Mouse (Mus musculus): ENCODE measurements at regions not wholly inside any gene's neighbourhood (a gene's known extent, or its start where the extent isn't known, plus 50 kb on each side); places are given as distances from the start of the nearest gene placed in this dataset.

DNA sequence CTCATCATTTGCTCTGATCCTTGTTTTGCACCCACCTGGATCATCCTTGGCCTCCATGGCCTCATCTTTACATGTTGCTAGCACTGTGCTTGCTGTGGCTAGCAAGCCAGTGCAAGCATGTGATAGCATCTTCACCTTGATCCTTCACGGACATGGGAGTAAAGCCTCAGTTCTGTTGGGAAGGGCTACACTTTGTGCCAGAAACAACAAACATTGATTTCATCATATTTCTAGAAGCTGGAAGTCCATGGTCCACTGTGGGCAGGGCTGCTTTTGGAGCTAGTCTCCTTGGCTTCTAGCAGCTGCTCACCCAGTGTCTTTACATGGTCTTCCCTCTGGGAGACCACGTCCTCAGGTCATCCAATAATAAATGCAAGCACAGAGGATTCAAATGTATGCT lies 587.1 kb downstream of the Rnf144a start:
- no peak overlapping the region for H3K27ac ChIP-seq
- DNase-seq = no peak
- TF ChIP-seq CTCF (IDR thresholded peaks at IDR 0.05) = no peak
- intact Hi-C loops (cut with DNase I) = no loop called here
- no peak overlapping the region for H3K4me3 ChIP-seq

DNA sequence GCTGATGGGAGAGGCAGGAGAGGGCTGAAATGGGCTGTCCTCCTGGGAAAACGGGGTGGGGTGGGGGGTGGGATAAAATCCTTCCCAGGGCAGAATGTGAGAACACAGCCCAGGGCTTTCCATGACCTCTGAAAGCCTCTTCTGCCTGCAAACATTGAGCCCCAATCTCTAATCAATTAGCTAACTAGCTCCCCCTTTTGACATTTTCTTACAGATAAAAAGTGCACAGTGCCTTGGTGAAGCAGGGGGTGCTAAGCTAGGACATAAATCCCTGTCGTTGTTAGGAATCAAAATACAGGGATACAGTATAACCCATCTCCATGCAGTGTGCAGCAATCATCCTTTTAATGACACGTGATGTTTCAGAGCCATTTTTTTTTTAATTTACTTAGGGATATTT lies 588.1 kb downstream of the Rnf144a start:
- no peak for DNase-seq
- no peak overlapping the region for H3K4me3 ChIP-seq
- TF ChIP-seq CTCF (IDR thresholded peaks at IDR 0.05) = peak; percentile 31; the same call in 1 of the 2 replicates
- H3K27ac ChIP-seq = no peak overlapping the region
- intact Hi-C loops (cut with DNase I) = no loop called here

GRCm38 (mm10) chr12:25826451-25826850 lies 588.6 kb downstream of the Rnf144a start:
- intact Hi-C loops (cut with DNase I) = no loop called here
- TF ChIP-seq CTCF (IDR thresholded peaks at IDR 0.05) = no peak
- Histone ChIP-seq H3K27ac (no peak overlapping the region), H3K4me3 (no peak overlapping the region)
- no peak for DNase-seq

GRCm38 (mm10) chr12:25816248-25816647 lies 598.8 kb downstream of the Rnf144a start:
- intact Hi-C loops (cut with DNase I) = no loop called here

GRCm38 (mm10) chr12:25795092-25795491 lies 620.0 kb downstream of the Rnf144a start:
- intact Hi-C loops (cut with DNase I) = no loop called here
- Histone ChIP-seq H3K4me3 (no peak overlapping the region), H3K27ac (no peak overlapping the region)
- TF ChIP-seq CTCF (IDR thresholded peaks at IDR 0.05) = no peak
- DNase-seq = no peak

More at GRCm38 (mm10) chr12:25816248-25816647, 598.8 kb downstream of the Rnf144a start:
- no peak for DNase-seq
- TF ChIP-seq CTCF (IDR thresholded peaks at IDR 0.05) = no peak
- Histone ChIP-seq H3K4me3 (no peak overlapping the region), H3K27ac (no peak overlapping the region)

GRCm38 (mm10) chr12:25794571-25794970 lies 620.5 kb downstream of the Rnf144a start:
- intact Hi-C loops (cut with DNase I) = no loop called here
- no peak for DNase-seq

GRCm38 (mm10) chr12:25792571-25793075 lies 622.4 kb downstream of the Rnf144a start:
- Histone ChIP-seq H3K27ac (no peak overlapping the region), H3K4me3 (no peak overlapping the region)
- no peak for TF ChIP-seq CTCF (IDR thresholded peaks at IDR 0.05)
- DNase-seq = no peak
- intact Hi-C loops (cut with DNase I) = no loop called here

More at GRCm38 (mm10) chr12:25794571-25794970, 620.5 kb downstream of the Rnf144a start:
- H3K4me3 ChIP-seq = no peak overlapping the region
- no peak for TF ChIP-seq CTCF (IDR thresholded peaks at IDR 0.05)
- no peak overlapping the region for H3K27ac ChIP-seq

DNA sequence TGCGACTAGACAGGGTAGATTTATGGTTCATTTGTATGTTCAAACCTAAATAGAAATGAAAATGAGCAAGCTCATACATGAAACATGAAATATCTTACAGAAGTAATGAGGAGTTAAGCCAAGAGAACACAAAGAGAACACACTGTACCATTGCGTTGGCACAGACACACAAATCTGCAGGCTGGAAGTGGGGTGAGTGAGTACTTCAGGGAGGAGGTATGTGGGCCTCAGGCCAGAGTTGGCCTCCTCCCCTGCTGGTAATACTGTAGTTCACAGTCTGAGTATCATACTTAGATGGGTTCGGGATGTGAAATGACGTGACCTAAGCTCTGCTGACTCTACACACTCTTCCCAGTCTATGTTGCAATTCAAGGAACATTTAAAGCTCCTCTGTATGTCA lies 624.1 kb downstream of the Rnf144a start:
- DNase-seq = no peak
- H3K27ac ChIP-seq = no peak overlapping the region
- intact Hi-C loops (cut with DNase I) = no loop called here
- TF ChIP-seq CTCF (IDR thresholded peaks at IDR 0.05) = no peak
- no peak overlapping the region for H3K4me3 ChIP-seq

- Histone ChIP-seq H3K4me3 (no peak overlapping the region), H3K27ac (no peak overlapping the region)
- no peak for TF ChIP-seq CTCF (IDR thresholded peaks at IDR 0.05)
- DNase-seq = no peak
- intact Hi-C loops (cut with DNase I) = no loop called here
Measured at GRCm38 (mm10) chr12:25785646-25786606, 629.1 kb downstream of the Rnf144a start.

GRCm38 (mm10) chr12:25784401-25784800 lies 630.7 kb downstream of the Rnf144a start:
- no peak for DNase-seq
- no peak for TF ChIP-seq CTCF (IDR thresholded peaks at IDR 0.05)
- Histone ChIP-seq H3K27ac (no peak overlapping the region), H3K4me3 (no peak overlapping the region)
- intact Hi-C loops (cut with DNase I) = no loop called here

DNA sequence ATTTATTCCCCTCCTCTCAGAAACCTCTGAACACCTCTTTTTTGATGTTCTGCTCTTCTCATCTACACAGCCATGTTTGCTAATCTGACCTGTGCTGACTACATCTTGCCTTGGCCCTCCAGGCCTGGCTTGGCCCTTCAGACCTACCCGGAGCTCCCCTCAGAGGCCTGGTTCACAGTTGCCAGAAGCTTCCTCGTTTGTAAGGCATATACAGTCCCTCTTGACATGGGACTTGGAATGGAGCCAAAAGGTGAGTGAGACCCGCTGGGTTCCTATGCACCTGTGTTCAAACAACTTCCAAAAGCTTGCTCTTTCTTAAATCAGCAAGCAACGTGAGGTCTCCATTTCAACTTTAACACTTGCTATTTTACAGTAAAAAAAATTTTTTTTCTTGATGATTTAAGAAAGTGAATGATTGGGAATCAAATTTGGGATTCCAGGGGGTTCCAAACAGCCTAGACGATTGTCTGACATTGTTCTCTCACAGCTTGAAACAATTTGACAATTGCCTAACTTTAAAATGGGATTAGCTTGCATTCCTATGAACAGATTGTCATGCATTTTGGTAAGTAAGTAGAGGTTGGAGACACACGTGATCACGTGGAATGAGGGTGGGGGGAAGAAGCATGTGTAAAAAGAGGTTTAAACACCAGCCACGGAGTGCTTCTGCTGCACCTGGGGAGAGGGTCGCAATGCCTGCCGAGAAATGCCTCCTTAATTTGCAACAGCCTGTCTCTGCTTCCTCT lies 631.9 kb downstream of the Rnf144a start:
- Histone ChIP-seq H3K4me3 (no peak overlapping the region), H3K27ac (no peak overlapping the region)
- intact Hi-C loops (cut with DNase I) = no loop called here
- no peak for DNase-seq
- no peak for TF ChIP-seq CTCF (IDR thresholded peaks at IDR 0.05)

DNA sequence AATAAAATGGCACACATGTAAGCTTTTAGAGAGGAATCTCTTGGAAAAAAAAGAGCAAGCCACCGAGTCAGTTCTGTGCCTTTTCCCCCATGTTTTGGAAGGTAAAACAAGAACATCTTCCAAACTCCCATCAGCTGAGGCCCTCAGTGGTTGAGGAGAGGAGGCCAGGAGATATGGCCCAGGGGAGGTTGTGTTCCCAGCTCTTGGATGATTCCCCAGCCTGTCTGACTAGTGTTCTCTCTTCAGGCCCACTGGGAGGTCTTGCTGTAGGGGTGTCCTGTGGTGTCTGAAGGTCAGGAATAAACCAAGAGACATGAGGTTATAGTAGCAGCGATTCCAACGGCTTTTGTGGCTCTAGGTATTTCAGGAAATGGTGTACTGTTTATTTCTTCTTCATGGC lies 643.2 kb downstream of the Rnf144a start:
- intact Hi-C loops (cut with DNase I) = no loop called here
- DNase-seq = peak; percentile 50
- H3K27ac ChIP-seq = no peak overlapping the region
- TF ChIP-seq CTCF (IDR thresholded peaks at IDR 0.05) = no peak
- no peak overlapping the region for H3K4me3 ChIP-seq

GRCm38 (mm10) chr12:25768644-25769043 lies 646.4 kb downstream of the Rnf144a start:
- Histone ChIP-seq H3K27ac (no peak overlapping the region), H3K4me3 (no peak overlapping the region)
- TF ChIP-seq CTCF (IDR thresholded peaks at IDR 0.05) = no peak
- DNase-seq = no peak
- intact Hi-C loops (cut with DNase I) = no loop called here

Data from gastrocnemius, adult 2 months (tissue).